Mouse (Mus musculus): ENCODE data around the gene Mon2. TPM values are rescaled to one million over a fixed set of nuclear protein-coding genes. Genes with fewer than 3 reads are reported as not detected.

Mon2 gene
- total RNA-seq, 2 experiments from 2014 or later: 13.8 to 36.7 TPM

DNA sequence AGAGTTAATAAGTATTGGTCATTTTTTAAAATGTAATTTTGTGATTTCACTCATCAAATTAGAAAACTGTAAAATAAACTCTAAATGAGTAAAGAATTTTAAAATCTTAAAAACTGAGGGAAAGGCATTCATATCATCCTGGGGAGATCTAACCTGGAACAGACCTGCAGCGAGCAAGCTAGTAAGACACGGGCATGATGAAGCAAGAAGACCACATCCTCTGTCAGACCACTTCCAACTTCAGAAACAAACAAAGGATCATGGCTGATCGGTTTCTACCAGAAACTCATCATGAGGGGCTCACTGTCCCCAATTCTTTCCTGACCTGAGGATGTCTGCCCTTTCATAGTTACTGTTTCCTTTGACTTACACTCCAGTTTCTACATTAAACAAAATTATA is 74.9 kb downstream of the Mon2 start:
- no peak for ATAC-seq (replicated peaks; ENCODE audit: low FRiP score, poor library complexity, severe bottlenecking)

GRCm38 (mm10) chr10:122999356-122999755 is 76.9 kb downstream of the Mon2 start:
- no peak for ATAC-seq (replicated peaks; ENCODE audit: low FRiP score, poor library complexity, severe bottlenecking)

GRCm38 (mm10) chr10:122997852-122998251 is 78.5 kb downstream of the Mon2 start:
- ATAC-seq (replicated peaks; ENCODE audit: low FRiP score, poor library complexity, severe bottlenecking): no peak

DNA sequence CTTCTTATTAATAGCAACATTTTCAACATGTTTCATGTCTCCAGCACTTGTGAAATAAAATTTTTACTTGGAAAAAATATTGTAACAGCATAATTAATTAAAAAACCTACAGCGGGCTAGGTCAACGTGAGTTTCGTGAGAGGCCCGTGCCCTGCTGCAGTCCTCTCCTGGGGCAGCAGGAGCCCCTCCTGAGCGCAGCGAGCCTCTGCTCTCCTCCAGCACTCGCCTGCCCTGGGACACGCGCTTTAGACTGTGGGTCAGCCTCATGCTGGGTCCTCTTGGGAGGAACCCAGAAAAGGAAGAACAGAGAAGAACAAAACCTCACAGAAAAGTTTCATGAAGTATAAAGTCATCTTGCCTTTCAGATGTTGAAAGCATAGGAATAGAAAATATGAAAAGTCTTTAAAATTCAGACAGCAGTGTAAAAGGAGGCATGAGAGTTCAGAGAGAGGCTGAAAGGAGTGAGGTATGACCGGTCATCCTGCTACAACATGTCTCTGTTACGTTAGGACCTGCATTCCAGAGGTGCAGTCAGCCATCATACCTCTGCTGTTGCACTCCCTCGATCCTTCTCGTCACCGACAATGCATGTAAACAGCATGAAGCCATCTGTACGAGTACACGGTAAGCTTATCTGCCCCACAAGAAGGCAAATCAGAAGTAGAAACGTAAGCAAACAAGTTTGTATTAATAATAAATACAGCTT is 81.8 kb downstream of the Mon2 start:
- ATAC-seq (replicated peaks; ENCODE audit: low FRiP score, poor library complexity, severe bottlenecking): no peak

DNA sequence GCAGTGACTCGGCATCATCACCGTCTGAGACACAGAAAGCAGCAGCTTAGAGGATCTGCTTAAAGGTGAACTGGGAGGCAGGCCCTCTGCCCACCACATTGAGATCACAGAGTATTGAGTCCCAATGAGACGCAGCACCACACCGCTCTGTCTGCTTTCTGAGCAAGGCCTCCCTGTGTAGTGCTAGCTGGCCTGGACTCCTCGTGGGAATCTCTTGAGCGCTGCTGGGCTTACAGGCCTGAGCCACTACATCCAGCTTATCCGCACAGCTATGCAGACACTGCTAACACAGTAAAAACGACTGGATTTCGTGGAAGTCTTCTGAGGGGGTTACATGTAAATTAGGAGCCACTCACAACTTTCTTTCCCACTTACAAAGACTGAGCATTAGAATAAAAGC is 84.7 kb downstream of the Mon2 start:
- ATAC-seq (replicated peaks; ENCODE audit: low FRiP score, poor library complexity, severe bottlenecking): no peak

- no peak for ATAC-seq (replicated peaks; ENCODE audit: low FRiP score, poor library complexity, severe bottlenecking)
Observed at GRCm38 (mm10) chr10:122991053-122991452, 85.3 kb downstream of the Mon2 start.

- no peak for ATAC-seq (replicated peaks; ENCODE audit: low FRiP score, poor library complexity, severe bottlenecking)
Observed at GRCm38 (mm10) chr10:122990606-122991005, 85.7 kb downstream of the Mon2 start.

DNA sequence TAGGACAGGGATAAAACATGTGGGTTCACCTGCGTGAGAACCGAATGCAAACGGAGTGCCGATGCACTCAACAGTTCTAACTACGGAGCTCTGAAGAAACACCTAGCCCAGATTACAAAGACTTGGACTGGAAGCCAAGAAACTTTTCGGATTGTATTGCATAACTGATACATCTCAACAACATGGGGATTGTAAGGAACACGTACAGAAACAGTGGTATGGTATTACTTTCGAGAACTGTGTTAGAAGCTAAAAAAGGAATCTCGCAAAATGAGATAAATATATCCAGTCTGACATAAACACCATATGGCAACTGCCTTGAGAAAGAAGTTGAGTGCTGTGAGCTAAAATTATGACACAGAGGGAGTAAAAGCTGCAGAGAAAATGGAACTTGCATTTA is 86.4 kb downstream of the Mon2 start:
- no peak for ATAC-seq (replicated peaks; ENCODE audit: low FRiP score, poor library complexity, severe bottlenecking)

GRCm38 (mm10) chr10:122988372-122988771 is 87.9 kb downstream of the Mon2 start:
- no peak for ATAC-seq (replicated peaks; ENCODE audit: low FRiP score, poor library complexity, severe bottlenecking)

- ATAC-seq (replicated peaks; ENCODE audit: low FRiP score, poor library complexity, severe bottlenecking): peak; percentile 72
Observed at GRCm38 (mm10) chr10:122987671-122988128, 88.6 kb downstream of the Mon2 start.

DNA sequence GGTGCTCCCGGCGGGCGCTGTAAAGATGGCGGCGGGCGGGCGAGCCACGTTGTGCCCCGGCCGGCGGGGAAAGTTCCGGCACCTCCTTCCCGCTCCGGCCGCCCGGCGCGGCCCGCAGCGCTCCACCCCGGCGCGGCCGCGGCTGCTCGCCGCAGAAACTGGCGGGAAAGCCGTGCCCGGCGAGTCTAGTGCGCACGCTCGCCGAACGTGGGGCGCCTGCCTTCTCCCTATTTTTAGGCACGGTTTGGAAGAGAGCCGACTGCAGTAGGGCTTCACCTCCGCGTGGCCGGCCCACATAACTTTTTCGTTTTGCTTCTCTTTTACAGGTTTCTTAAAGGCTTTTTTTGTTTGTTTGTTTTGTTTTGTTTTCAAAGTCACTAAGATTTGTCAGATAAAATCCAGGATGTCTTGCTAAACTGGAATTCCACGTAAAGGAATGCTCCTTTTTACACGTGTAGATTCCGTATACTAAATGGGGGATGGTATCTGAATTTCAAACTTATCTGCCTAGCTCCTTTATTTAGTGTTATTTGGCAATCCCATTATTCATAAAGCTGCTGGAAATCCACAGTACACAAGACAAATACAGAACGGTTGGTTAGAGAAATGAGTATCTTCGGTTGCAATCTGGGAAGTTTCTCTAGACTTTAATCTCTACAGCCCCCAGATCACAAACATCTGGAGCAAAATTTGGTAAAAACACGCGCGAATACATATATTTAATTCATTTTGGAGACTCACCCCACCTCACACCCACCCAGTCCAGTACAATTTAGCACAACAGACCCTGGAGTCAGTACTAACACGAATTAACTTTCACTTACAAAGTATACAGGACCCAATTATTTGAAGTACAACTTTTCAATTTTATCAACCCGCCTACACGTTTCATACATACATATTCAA is 89.7 kb downstream of the Mon2 start:
- peak; percentile 67 for ATAC-seq (replicated peaks; ENCODE audit: low FRiP score, poor library complexity, severe bottlenecking)

GRCm38 (mm10) chr10:122985515-122986319 is 90.6 kb downstream of the Mon2 start:
- peak; percentile 52 for ATAC-seq (replicated peaks; ENCODE audit: low FRiP score, poor library complexity, severe bottlenecking)

DNA sequence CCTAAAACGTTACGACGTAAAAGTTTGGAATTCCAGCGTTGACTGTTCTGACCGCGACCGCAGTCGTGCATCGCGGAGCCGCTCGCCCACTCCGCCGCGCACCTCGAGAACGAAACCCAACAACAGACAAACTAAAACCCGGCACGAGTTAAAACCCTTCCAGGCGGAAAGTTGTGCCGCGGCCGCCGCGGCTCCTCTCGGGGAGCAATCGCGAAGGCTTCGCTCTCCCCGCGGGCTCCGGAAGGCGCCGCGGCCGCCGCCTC is 91.1 kb downstream of the Mon2 start:
- peak; percentile 11 for ATAC-seq (replicated peaks; ENCODE audit: low FRiP score, poor library complexity, severe bottlenecking)

DNA sequence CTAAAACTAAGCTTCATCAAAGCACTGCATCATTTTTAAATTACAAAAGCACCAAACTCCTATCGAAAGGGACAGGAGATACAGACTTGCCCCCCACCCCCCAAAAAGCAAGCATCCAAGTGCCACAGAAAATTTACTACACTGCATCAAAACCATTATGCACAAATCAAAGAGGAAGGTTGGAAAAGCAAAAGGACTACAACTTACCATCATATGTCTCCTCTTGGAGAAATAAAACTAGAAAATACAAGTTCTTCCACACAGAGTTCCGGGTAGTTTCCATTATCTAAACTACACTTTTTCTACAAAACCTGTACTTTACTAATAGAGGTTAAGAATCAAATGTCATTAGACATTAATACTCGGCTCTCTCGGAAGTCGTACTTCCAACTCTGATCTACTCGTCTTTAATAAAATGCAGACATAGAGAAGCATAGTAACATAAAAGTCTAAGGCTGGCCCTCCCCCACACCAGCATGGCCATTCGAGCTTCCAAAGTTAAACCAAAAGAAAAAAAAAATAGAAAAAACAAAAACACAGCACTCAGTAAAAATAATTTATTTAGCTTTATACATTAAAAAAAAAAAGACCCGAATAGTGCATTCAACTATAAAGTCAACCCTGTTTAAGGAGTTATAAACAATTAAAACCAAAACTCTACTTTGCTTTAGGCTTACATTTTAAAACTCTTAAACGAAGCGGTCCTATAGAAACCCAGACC is 91.6 kb downstream of the Mon2 start:
- no peak for ATAC-seq (replicated peaks; ENCODE audit: low FRiP score, poor library complexity, severe bottlenecking)

GRCm38 (mm10) chr10:122983579-122984530 is 92.5 kb downstream of the Mon2 start:
- no peak for ATAC-seq (replicated peaks; ENCODE audit: low FRiP score, poor library complexity, severe bottlenecking)

DNA sequence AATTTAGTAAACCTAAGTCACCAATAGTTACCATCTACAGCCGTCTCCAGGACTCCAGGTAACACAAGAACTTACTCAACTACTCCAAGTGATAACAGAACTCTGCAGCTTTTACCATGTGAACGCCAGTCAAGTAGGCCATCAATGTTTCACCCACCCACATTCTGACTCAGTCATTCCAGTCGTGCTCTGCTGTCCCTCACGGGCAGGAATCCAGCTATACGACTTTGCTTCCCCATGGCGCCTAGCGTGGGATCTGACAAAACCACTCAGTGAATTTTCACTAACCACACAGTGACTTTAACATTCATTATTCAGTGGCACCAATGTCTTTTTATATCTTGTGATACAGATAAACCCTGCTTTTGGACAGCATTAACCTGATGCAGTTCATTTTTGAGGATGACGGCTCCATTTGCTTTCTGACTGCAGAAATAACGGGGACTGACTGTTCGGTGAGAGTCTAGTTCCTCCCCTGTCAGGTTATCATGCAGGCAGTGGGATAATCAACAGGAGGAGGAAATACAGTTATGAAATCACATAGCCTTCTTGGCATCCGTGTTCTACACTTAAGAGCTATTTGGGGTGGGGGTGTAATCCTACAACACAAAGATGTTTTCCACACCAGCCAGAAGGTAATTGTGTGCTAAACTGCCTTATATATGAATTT is 93.3 kb downstream of the Mon2 start:
- ATAC-seq (replicated peaks; ENCODE audit: low FRiP score, poor library complexity, severe bottlenecking): no peak

- no peak for ATAC-seq (replicated peaks; ENCODE audit: low FRiP score, poor library complexity, severe bottlenecking)
Observed at GRCm38 (mm10) chr10:122980123-122980522, 96.2 kb downstream of the Mon2 start.

DNA sequence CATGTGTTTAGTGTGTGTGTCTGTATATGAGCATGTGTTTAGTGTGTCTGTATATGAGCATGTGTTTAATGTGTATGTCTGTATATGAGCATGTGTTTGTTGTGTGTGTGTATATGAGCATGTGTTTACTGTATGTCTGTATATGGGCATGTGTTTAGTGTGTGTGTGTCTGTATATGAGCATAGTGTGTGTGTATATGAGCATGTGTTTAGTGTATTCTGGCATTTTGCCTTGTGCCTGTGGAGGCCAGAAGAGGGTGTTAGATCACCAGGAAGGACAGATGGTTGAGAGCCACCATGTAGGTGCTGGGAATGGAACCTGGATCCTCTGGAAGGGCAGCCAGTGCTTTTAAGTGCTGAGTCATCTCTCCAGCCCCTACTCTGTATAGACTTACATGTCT is 96.9 kb downstream of the Mon2 start:
- ATAC-seq (replicated peaks; ENCODE audit: low FRiP score, poor library complexity, severe bottlenecking): no peak

All from erythroblast, adult 5-6 weeks (primary cell).